Mouse (Mus musculus) C2C12 (cell line): Measurements from ENCODE around the gene Mrgprf. TPM values are rescaled to one million over a fixed set of nuclear protein-coding genes. Genes with fewer than 3 reads are reported as not detected.

ENCODE experiments used
- H3K27me3 ChIP-seq: one replicate; pipeline ENCODE4 v1.6.1; 2011; ENCODE audit not compliant: control insufficient read depth, insufficient read depth, insufficient read length
- H3K36me3 ChIP-seq: one replicate; pipeline ENCODE4 v1.6.1; 2011; ENCODE audit not compliant: control insufficient read depth, insufficient read depth
- H3K4me3 ChIP-seq: one replicate; pipeline ENCODE4 v1.5.1; 2011; ENCODE audit warnings: mild to moderate bottlenecking, control low read depth; ENCODE audit not compliant: poor library complexity, insufficient read depth, severe bottlenecking
- H3K79me2 ChIP-seq: one replicate; pipeline ENCODE4 v1.6.1; 2011; ENCODE audit not compliant: control insufficient read depth, insufficient read depth
- H3K79me3 ChIP-seq: one replicate; pipeline ENCODE4 v1.6.1; 2011; ENCODE audit warnings: low read depth, control low read depth
- H3ac ChIP-seq: one replicate; pipeline ENCODE3; 2011; ENCODE audit warnings: low read depth; ENCODE audit not compliant: control insufficient read depth, insufficient read length
- CEBPB ChIP-seq: IDR thresholded peaks from one replicate; pipeline ENCODE4 v1.6.1; 2011; ENCODE audit warnings: low read depth, mild to moderate bottlenecking, control low read depth, moderate library complexity
- CTCF ChIP-seq: IDR thresholded peaks from one replicate; pipeline ENCODE4 v1.5.1; 2011; ENCODE audit not compliant: control insufficient read depth, insufficient read depth, insufficient read length
- FOSL1 ChIP-seq: IDR thresholded peaks from one replicate; pipeline ENCODE4 v1.8.0; 2011; ENCODE audit warnings: mild to moderate bottlenecking, low read length; ENCODE audit not compliant: poor library complexity, insufficient read depth, severe bottlenecking
- MAX ChIP-seq: IDR thresholded peaks from one replicate; pipeline ENCODE4 v1.6.1; 2011; ENCODE audit warnings: mild to moderate bottlenecking, control low read depth
- MYOD1 ChIP-seq: IDR thresholded peaks from one replicate; pipeline ENCODE4 v1.6.1; 2011; ENCODE audit warnings: low read depth; ENCODE audit not compliant: control insufficient read depth, insufficient read length
- MYOG ChIP-seq: IDR thresholded peaks from one replicate; pipeline ENCODE4 v1.6.1; 2011; ENCODE audit not compliant: control insufficient read depth, insufficient read length; ENCODE audit errors: extremely low read depth
- USF1 ChIP-seq: IDR thresholded peaks from one replicate; pipeline ENCODE4 v1.6.1; 2011; ENCODE audit warnings: low read depth, mild to moderate bottlenecking, control low read depth, moderate library complexity
- polyA plus RNA-seq: library from polyadenylated mRNA; unstranded; fragments of >200 nt; fragmentation: generic; extraction: Trizol; gene quantifications from one replicate; pipeline ENCODE4 v1.2.1, GENCODE M21; 2012; ENCODE audit warnings: missing spikeins

Gene Mrgprf
- polyA plus RNA-seq, 1 experiment: 0.88 TPM

- no peak for TF ChIP-seq MYOG
- TF ChIP-seq MYOD1: no peak
- no peak for TF ChIP-seq MAX
- TF ChIP-seq CEBPB: no peak
- no peak for TF ChIP-seq FOSL1
- TF ChIP-seq CTCF: no peak
- no peak for TF ChIP-seq USF1
- Histone ChIP-seq H3K79me2 (no peaks in the 10 kb centered on the region), H3K27me3 (no peaks in the 10 kb centered on the region), H3ac (no peak overlapping the region), H3K4me3 (no peak overlapping the region), H3K79me3 (no peaks in the 10 kb centered on the region), H3K36me3 (peaks cover 9% of the 10 kb centered on the region)
Measured at GRCm38 (mm10) chr7:145266011-145266410, 34.6 kb upstream of the Mrgprf start.

DNA sequence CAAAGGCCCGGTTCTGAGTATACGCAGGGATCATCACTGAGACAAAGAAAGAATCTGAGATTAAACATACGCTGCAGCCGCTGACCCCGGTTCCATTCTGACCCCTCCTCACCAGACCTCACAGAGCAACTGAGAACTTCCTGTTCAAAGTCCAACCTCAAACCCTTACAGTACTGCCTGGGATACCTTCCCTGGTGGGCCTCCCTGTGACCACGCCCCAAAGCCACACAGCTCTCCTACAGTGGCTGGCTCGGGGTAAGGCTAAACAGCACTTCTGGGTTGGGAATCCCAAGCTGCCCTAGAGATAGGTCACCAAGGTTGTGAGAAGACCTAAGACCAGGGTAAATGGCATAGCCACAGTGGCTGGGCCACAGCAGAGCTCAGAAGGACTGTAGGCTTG lies 31.7 kb upstream of the Mrgprf start:
- H3K27me3 ChIP-seq: no peaks in the 10 kb centered on the region
- no peaks in the 10 kb centered on the region for H3K79me3 ChIP-seq
- peaks cover 9% of the 10 kb centered on the region for H3K36me3 ChIP-seq
- TF ChIP-seq CTCF: no peak
- TF ChIP-seq USF1: no peak
- no peak for TF ChIP-seq CEBPB
- TF ChIP-seq MAX: no peak
- TF ChIP-seq MYOD1: no peak
- no peak for TF ChIP-seq MYOG
- no peak for TF ChIP-seq FOSL1
- no peak overlapping the region for H3ac ChIP-seq
- H3K4me3 ChIP-seq: no peak overlapping the region
- no peaks in the 10 kb centered on the region for H3K79me2 ChIP-seq

- Histone ChIP-seq H3K79me2 (no peaks in the 10 kb centered on the region), H3ac (no peak overlapping the region), H3K27me3 (no peaks in the 10 kb centered on the region), H3K36me3 (peaks cover 14% of the 10 kb centered on the region), H3K79me3 (no peaks in the 10 kb centered on the region), H3K4me3 (no peak overlapping the region)
- TF ChIP-seq USF1: no peak
Measured at GRCm38 (mm10) chr7:145270955-145271354, 29.7 kb upstream of the Mrgprf start.

DNA sequence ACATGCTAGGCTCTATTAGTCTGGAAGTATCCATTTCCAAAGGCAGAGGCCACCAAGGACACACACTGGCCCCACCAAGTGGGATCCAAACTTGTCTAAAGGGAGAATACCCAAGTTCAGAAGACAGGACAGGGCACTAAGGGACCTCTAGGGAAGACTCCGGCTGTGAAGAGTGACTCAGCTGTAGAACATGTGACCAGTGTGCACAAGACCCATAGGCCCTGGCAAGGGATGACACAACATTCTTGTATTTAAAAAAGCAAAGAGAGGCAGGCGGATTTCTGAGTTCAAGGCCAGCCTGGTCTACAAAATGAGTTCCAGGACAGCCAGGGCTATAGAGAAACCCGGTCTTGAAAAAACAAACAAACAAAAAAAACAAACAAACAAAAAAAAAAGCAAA lies 25.1 kb upstream of the Mrgprf start:
- no peaks in the 10 kb centered on the region for H3K79me2 ChIP-seq
- H3K79me3 ChIP-seq: no peaks in the 10 kb centered on the region
- peak; percentile 63 for TF ChIP-seq USF1
- no peak for TF ChIP-seq MAX
- no peak for TF ChIP-seq FOSL1
- no peak for TF ChIP-seq CTCF
- H3K4me3 ChIP-seq: no peak overlapping the region
- no peaks in the 10 kb centered on the region for H3K27me3 ChIP-seq
- H3ac ChIP-seq: no peak overlapping the region
- H3K36me3 ChIP-seq: peaks cover 7% of the 10 kb centered on the region

- no peak overlapping the region for H3ac ChIP-seq
- H3K79me2 ChIP-seq: no peaks in the 10 kb centered on the region
- H3K36me3 ChIP-seq: no peaks in the 10 kb centered on the region
- H3K79me3 ChIP-seq: no peaks in the 10 kb centered on the region
- TF ChIP-seq USF1: no peak
- no peak for TF ChIP-seq CEBPB
- no peak for TF ChIP-seq MAX
- no peak for TF ChIP-seq FOSL1
- TF ChIP-seq MYOD1: no peak
- no peak for TF ChIP-seq MYOG
- no peak for TF ChIP-seq CTCF
- no peak overlapping the region for H3K4me3 ChIP-seq
- no peaks in the 10 kb centered on the region for H3K27me3 ChIP-seq
Measured at GRCm38 (mm10) chr7:145281396-145281795, 19.2 kb upstream of the Mrgprf start.

- TF ChIP-seq USF1 (no peak), FOSL1 (no peak), CTCF (no peak), MYOG (no peak), MYOD1 (no peak), MAX (no peak), CEBPB (no peak)
- Histone ChIP-seq H3K27me3 (no peaks in the 10 kb centered on the region), H3K4me3 (peak overlapping the region; percentile 38), H3K79me3 (no peaks in the 10 kb centered on the region), H3ac (peak overlapping the region; percentile 83), H3K36me3 (no peaks in the 10 kb centered on the region), H3K79me2 (no peaks in the 10 kb centered on the region)
Measured at GRCm38 (mm10) chr7:145283041-145283440, 17.6 kb upstream of the Mrgprf start.
